Mouse (Mus musculus): Measurements from ENCODE around the gene Nfatc4. TPM values are rescaled to one million over a fixed set of nuclear protein-coding genes. Genes with fewer than 3 reads are reported as not detected.

Gene Nfatc4
- total and polyA plus RNA-seq, 3 experiments = not detected

DNA sequence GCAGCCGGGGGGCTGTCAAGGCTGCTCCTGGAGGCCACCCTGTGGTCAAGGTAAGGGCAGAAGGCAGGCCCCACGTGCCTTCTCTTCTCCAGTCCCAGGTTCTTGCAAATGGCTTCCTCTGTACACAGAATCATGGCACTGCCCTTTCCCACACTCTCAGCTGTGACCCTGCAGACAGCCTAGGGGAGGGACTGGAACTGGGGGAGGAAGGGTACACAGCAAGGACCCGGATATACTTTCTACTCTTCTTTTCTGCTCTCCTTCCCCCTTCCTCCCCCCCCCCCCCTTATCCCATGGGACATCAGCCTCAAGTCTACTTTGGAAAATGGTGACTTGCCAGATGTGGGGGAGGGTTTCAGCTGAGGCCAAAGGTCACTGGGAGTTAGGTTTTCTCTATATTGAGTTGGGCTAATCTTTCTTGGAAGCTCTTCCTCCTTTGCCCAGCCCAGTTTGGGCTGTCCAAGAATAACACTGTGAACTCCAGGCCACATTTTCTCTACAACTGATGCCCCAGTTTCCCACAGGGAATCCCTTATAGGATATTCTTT is 5.8 kb downstream of the Nfatc4 start:
- Histone ChIP-seq H3K79me2 (replicated peaks; ENCODE audit: control insufficient read depth, extremely low read depth, insufficient read depth, poor library complexity, severe bottlenecking) (no peaks in the 10 kb centered on the region), H3K4me3 (replicated peaks in 1 of 3; ENCODE audit: low read depth in 2 of 3, low read length in 2 of 3, poor library complexity in 1 of 3) (no peak overlapping the region), H3K36me3 (replicated peaks in 1 of 2; ENCODE audit: control insufficient read depth in 1 of 2, insufficient read depth in 1 of 2, low read length in 1 of 2) (no peaks in the 10 kb centered on the region), H3K27me3 (replicated peaks) (peaks cover 26% of the 10 kb centered on the region), H3K27ac (ENCODE audit: insufficient read depth, low read depth) (no peak overlapping the region), H3K9me3 (replicated peaks; ENCODE audit: low read length) (no peaks in the 10 kb centered on the region), H3K4me2 (ENCODE audit: insufficient read depth, low read depth, poor library complexity, severe bottlenecking) (no peak overlapping the region), H3K4me1 (ENCODE audit: control insufficient read depth in 1 of 2, insufficient read depth in 2 of 2) (peaks cover 0 to 7% of the 10 kb centered on the region in 2 experiments; a peak in 2 of 4 replicates), H3K9ac (ENCODE audit: insufficient read depth, low read depth) (no peak overlapping the region)
- TF ChIP-seq ZMIZ1 (IDR thresholded peaks at IDR 0.05; ENCODE audit: low read depth, low read length) = no peak
- TF ChIP-seq MAX (IDR thresholded peaks at IDR 0.05; ENCODE audit: low read length) = no peak
- in situ Hi-C loops (cut with MboI; ENCODE audit: low pct_ligation_motif_present, low pct_unique_long_range_greater_than_20kb, low sequenced_read_pairs) (no loop called here), dilution Hi-C loops (cut with MboI; ENCODE audit: extremely low pct_ligation_motif_present, extremely low pct_unique_long_range_greater_than_20kb, low sequenced_read_pairs) (no loop called here)
- DNase-seq (ENCODE audit: extremely low read depth) = no peak

DNA sequence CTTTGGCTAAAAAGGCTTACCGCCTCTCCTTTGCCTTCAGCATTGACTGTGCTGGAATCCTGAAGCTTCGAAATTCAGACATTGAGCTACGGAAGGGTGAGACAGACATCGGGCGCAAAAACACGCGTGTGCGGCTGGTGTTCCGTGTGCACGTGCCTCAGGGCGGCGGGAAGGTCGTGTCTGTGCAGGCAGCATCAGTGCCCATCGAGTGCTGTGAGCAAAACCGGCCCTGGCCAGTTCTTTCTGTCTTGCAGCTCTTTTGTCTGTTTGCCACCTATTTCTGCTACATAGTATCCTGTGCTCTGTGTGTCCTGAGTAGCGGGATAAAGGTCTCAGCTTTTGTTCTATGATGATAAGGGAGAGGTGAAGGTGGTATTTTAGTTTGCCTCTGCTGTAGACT is 6.9 kb downstream of the Nfatc4 start:
- H3K36me3 ChIP-seq (replicated peaks in 1 of 2; ENCODE audit: control insufficient read depth in 1 of 2, insufficient read depth in 1 of 2, low read length in 1 of 2) = no peaks in the 10 kb centered on the region
- H3K9me3 ChIP-seq (replicated peaks; ENCODE audit: low read length) = no peaks in the 10 kb centered on the region
- no peak for DNase-seq (ENCODE audit: extremely low read depth)
- H3K79me2 ChIP-seq (replicated peaks; ENCODE audit: control insufficient read depth, extremely low read depth, insufficient read depth, poor library complexity, severe bottlenecking) = no peaks in the 10 kb centered on the region
- H3K4me2 ChIP-seq (ENCODE audit: insufficient read depth, low read depth, poor library complexity, severe bottlenecking) = no peak overlapping the region
- H3K4me1 ChIP-seq (ENCODE audit: control insufficient read depth in 1 of 2, insufficient read depth in 2 of 2) = peaks cover 0 to 7% of the 10 kb centered on the region in 2 experiments; a peak in 2 of 4 replicates
- TF ChIP-seq E2F4 (IDR thresholded peaks at IDR 0.05; ENCODE audit: insufficient replicate concordance, low read depth, low read length) = no peak
- no peak for TF ChIP-seq ZKSCAN1 (IDR thresholded peaks at IDR 0.05; ENCODE audit: borderline replicate concordance, low read depth, low read length)
- no peak for TF ChIP-seq MEF2A (IDR thresholded peaks at IDR 0.05; ENCODE audit: borderline replicate concordance, low read depth, low read length)
- TF ChIP-seq RCOR1 (conservative IDR thresholded peaks at IDR 0.05; ENCODE audit: low read depth, low read length) = no peak
- no peak for TF ChIP-seq HCFC1 (IDR thresholded peaks at IDR 0.05; ENCODE audit: low read depth, low read length)
- TF ChIP-seq MAX (IDR thresholded peaks at IDR 0.05; ENCODE audit: low read length) = no peak
- no peak for TF ChIP-seq ZNF384 (IDR thresholded peaks at IDR 0.05; ENCODE audit: low read depth, low read length)
- no peak for TF ChIP-seq SMC3 (IDR thresholded peaks at IDR 0.05; ENCODE audit: low read depth, low read length)
- TF ChIP-seq GABPA (IDR thresholded peaks at IDR 0.05; ENCODE audit: insufficient replicate concordance, low read depth, low read length) = no peak
- no peak for TF ChIP-seq POLR2A (IDR thresholded peaks at IDR 0.05; ENCODE audit: low read depth, low read length)
- TF ChIP-seq RAD21 (IDR thresholded peaks at IDR 0.05; ENCODE audit: low read depth, low read length) = no peak
- no peak for TF ChIP-seq EP300 (IDR thresholded peaks at IDR 0.05; ENCODE audit: low read length)
- no peak for TF ChIP-seq MYC (IDR thresholded peaks at IDR 0.05; ENCODE audit: low read depth, low read length)
- TF ChIP-seq MAFK (IDR thresholded peaks at IDR 0.05; ENCODE audit: insufficient replicate concordance, low read length) = no peak
- TF ChIP-seq IRF4 (IDR thresholded peaks at IDR 0.05; ENCODE audit: low read depth, low read length) = no peak
- no peak for TF ChIP-seq ELF1 (IDR thresholded peaks at IDR 0.05; ENCODE audit: low read depth, low read length)
- TF ChIP-seq USF2 (conservative IDR thresholded peaks at IDR 0.05; ENCODE audit: low read depth, low read length) = no peak
- TF ChIP-seq TBP (conservative IDR thresholded peaks at IDR 0.05; ENCODE audit: low read depth, low read length) = no peak
- no peak for TF ChIP-seq CTCF (conservative IDR thresholded peaks at IDR 0.05 in 1 of 2, IDR thresholded peaks at IDR 0.05 in 1 of 2; ENCODE audit: low read depth in 2 of 2, low read length in 2 of 2)
- no peak overlapping the region for H3K4me3 ChIP-seq (replicated peaks in 1 of 3; ENCODE audit: low read depth in 2 of 3, low read length in 2 of 3, poor library complexity in 1 of 3)
- peaks cover 22% of the 10 kb centered on the region for H3K27me3 ChIP-seq (replicated peaks)
- H3K27ac ChIP-seq (ENCODE audit: insufficient read depth, low read depth) = no peak overlapping the region
- in situ Hi-C loops (cut with MboI; ENCODE audit: low pct_ligation_motif_present, low pct_unique_long_range_greater_than_20kb, low sequenced_read_pairs) (no loop called here), dilution Hi-C loops (cut with MboI; ENCODE audit: extremely low pct_ligation_motif_present, extremely low pct_unique_long_range_greater_than_20kb, low sequenced_read_pairs) (no loop called here)
- no peak overlapping the region for H3K9ac ChIP-seq (ENCODE audit: insufficient read depth, low read depth)

Data from CH12.LX (cell line).